Mouse (Mus musculus) megakaryocyte progenitor cell, adult 5-6 weeks (primary cell): Measurements from ENCODE around the gene Vstm5. TPM values are rescaled to one million over a fixed set of nuclear protein-coding genes. Genes with fewer than 3 reads are reported as not detected.

Experiments
- ATAC-seq: replicated peaks from 2 replicates; pipeline ENCODE4 v1.8.0; 2016; ENCODE audit warnings: mild to moderate bottlenecking, moderate TSS enrichment, inconsistent platforms; ENCODE audit not compliant: poor library complexity
- total RNA-seq, 2 experiments: library from RNA; stranded (forward) in 1 of 2; stranded (reverse) in 1 of 2; fragments of 157-497, 149-512 nt in 1 of 2; fragments of 200-1000 nt in 1 of 2; gene quantifications; 2 replicates each; pipeline versions ENCODE4 v1.2.3 to v1.2.4; 2015 to 2017

Gene Vstm5
- total RNA-seq, 2 experiments from 2014 or later: 1.4 TPM; not detected in 1

- no peak for ATAC-seq
Measured at GRCm38 (mm10) chr9:15307257-15307656, 68.4 kb downstream of the Vstm5 start.

- ATAC-seq: no peak
Measured at GRCm38 (mm10) chr9:15308254-15308653, 69.4 kb downstream of the Vstm5 start.

Other genes starting within 250 kb of the Vstm5 start
- gene Panx1, start 193.6 kb upstream of the Vstm5 start, total RNA-seq (2015): 12.9 and 19.2 TPM in 2 replicates
- 8.0 and 13.1 TPM in 2 replicates for gene Panx1, start 193.6 kb upstream of the Vstm5 start, total RNA-seq (2017)
- not detected in 2 replicates for gene Hephl1, start 126.9 kb upstream of the Vstm5 start, total RNA-seq (2015)
- not detected in 2 replicates for gene Hephl1, start 126.9 kb upstream of the Vstm5 start, total RNA-seq (2017)
- 46.8 and 50.0 TPM in 2 replicates for gene Med17, start 40.9 kb downstream of the Vstm5 start, total RNA-seq (2015)
- 35.6 TPM in 2 replicates for gene Med17, start 40.9 kb downstream of the Vstm5 start, total RNA-seq (2017)
- gene Taf1d, start 67.2 kb downstream of the Vstm5 start, total RNA-seq (2015): 394 and 427 TPM in 2 replicates
- 1,420 and 1,531 TPM in 2 replicates for gene Taf1d, start 67.2 kb downstream of the Vstm5 start, total RNA-seq (2017)
- gene 4931406C07Rik, start 67.4 kb downstream of the Vstm5 start, total RNA-seq (2015): 15.1 and 18.5 TPM in 2 replicates
- gene 4931406C07Rik, start 67.4 kb downstream of the Vstm5 start, total RNA-seq (2017): 11.2 and 11.6 TPM in 2 replicates
- gene Cep295, start 118.7 kb downstream of the Vstm5 start, total RNA-seq (2015): 45.0 and 82.7 TPM in 2 replicates
- gene Cep295, start 118.7 kb downstream of the Vstm5 start, total RNA-seq (2017): 35.1 and 60.7 TPM in 2 replicates